Mouse (Mus musculus): Measurements from ENCODE around the gene Snx27.

DNA sequence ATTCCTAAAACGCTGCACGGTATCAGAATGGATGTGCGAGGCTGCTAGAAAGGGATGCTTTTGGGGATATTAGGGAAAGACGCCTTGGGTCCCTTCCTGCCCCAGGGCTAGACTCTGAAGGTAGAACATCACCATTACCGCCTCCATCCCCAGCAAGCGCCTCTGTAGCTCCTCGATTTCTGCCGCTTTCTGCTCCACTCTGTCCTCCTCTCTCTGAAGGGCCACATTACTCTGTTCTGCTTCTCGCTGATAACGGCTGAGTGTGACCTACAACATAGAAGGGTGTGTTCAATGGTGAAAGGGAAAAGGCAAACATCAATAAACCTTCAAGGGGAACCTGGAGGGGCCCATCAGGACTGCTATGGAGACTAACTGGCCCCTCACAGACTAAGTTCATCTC is 40.0 kb upstream of the Snx27 start:
- TF ChIP-seq POLR2AphosphoS2 (IDR thresholded peaks at IDR 0.05; ENCODE audit: insufficient read length, low read depth) (no peak), MYOG (IDR thresholded peaks at IDR 0.05; ENCODE audit: control insufficient read depth in 1 of 3, insufficient read depth in 1 of 3, insufficient read length in 2 of 3, low read depth in 2 of 3) (no peak), E2F4 (IDR thresholded peaks at IDR 0.05; ENCODE audit: insufficient read depth) (no peak), POLR2A (IDR thresholded peaks at IDR 0.05; ENCODE audit: insufficient read length, low read depth) (no peak), MAX (IDR thresholded peaks at IDR 0.05; ENCODE audit: low read depth) (no peak), USF1 (IDR thresholded peaks at IDR 0.05; ENCODE audit: low read depth) (no peak), CEBPB (IDR thresholded peaks at IDR 0.05; ENCODE audit: insufficient read depth, poor library complexity, severe bottlenecking) (no peak), MYOD1 (IDR thresholded peaks at IDR 0.05; ENCODE audit: control insufficient read depth in 1 of 3, insufficient read length in 2 of 3, low read depth in 2 of 3) (no peak), SRF (IDR thresholded peaks at IDR 0.05; ENCODE audit: control insufficient read depth, insufficient read length, low read depth) (no peak), REST (IDR thresholded peaks at IDR 0.05; ENCODE audit: insufficient read depth, insufficient read length) (no peak)
